Mouse (Mus musculus) kidney, adult 2 months (tissue): ENCODE data around the gene Sco2.

ENCODE experiments used
- CTCF ChIP-seq: fragments of 200-500 bp; conservative IDR thresholded peaks from 2 replicates; pipeline ENCODE4 v1.5.1; 2011; ENCODE audit warnings: low read depth, mild to moderate bottlenecking, control low read depth, low read length, moderate library complexity, mixed read lengths; ENCODE audit not compliant: insufficient read depth, insufficient read length
- POLR2A ChIP-seq: fragments of 200-500 bp; IDR thresholded peaks from one replicate; pipeline ENCODE4 v1.6.1; 2011; ENCODE audit warnings: low read depth, low read length, control low read depth

DNA sequence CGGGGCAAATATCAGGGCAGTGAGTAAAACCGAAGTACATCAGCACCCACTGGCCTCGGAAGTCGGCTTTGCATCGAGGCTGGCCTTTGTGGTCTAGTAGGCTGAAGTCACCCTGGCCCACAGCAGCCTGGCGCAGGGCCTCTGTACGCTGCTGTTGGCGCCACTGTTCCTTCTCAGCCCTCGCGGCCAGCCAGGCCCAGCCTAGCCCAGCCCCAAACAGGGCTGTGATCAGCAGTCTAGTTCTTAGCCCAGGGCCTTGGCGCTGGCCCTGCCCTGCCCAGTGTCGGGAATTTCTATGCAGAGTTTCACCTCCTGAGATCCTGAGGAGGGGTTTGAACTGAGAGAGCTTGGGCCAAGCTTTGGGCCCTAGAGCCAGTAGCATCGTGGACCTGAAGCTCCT, 1.6 kb downstream of the Sco2 start:
- TF ChIP-seq POLR2A, result no peak
- no peak for TF ChIP-seq CTCF
